Mouse (Mus musculus) lung, postnatal 0 days (tissue): ENCODE results near the gene Fam168b. TPM values are rescaled to one million over a fixed set of nuclear protein-coding genes. Genes with fewer than 3 reads are reported as not detected.
A peak's percentile ranks its signal among the peaks of the same experiment; 100 is the strongest.

Source experiments
- ATAC-seq: fragments of 200-750 bp; cut with Nextera tagmentation; 2 replicates; pipeline ENCODE4 v1.8.0; 2017; ENCODE audit warnings: moderate library complexity
- DNase-seq: peaks from one replicate; pipeline ENCODE4 v3.0.0-alpha.2; 2016; ENCODE audit warnings: low spot score
- H3K27ac ChIP-seq: fragments of 300-500 bp; sonication (generic); 2 replicates; pipeline ENCODE4 v1.5.1; 2014; ENCODE audit warnings: antibody characterized with exemption, mild to moderate bottlenecking, low read length, mixed read lengths
- H3K27me3 ChIP-seq: fragments of 300-500 bp; sonication (generic); replicated peaks from 2 replicates; pipeline ENCODE4 v1.6.1; 2014; ENCODE audit warnings: low read length, mixed read lengths; ENCODE audit not compliant: insufficient read depth
- H3K36me3 ChIP-seq: fragments of 300-500 bp; sonication (generic); 2 replicates; pipeline ENCODE4 v1.6.1; 2014; ENCODE audit warnings: low read length, mixed read lengths; ENCODE audit not compliant: insufficient read depth
- H3K4me1 ChIP-seq: fragments of 300-500 bp; sonication (generic); 2 replicates; pipeline ENCODE4 v1.6.1; 2014; ENCODE audit warnings: antibody characterized with exemption, low read depth, low read length, mixed read lengths; ENCODE audit not compliant: insufficient read depth
- H3K4me2 ChIP-seq: fragments of 300-500 bp; sonication (generic); replicated peaks from 2 replicates; pipeline ENCODE4 v1.6.1; 2014; ENCODE audit warnings: low read depth, mild to moderate bottlenecking, low read length, moderate library complexity, mixed read lengths
- H3K4me3 ChIP-seq: fragments of 300-500 bp; sonication (generic); 2 replicates; pipeline ENCODE4 v1.5.1; 2014; ENCODE audit warnings: low read depth, low read length
- H3K9ac ChIP-seq: fragments of 300-500 bp; sonication (generic); replicated peaks from 2 replicates; pipeline ENCODE4 v1.6.1; 2014; ENCODE audit warnings: low read depth, mild to moderate bottlenecking
- H3K9me3 ChIP-seq: fragments of 300-500 bp; sonication (generic); 2 replicates; pipeline ENCODE4 v1.6.1; 2016; ENCODE audit warnings: low read length, mixed read lengths
- CTCF ChIP-seq: IDR thresholded peaks from 2 replicates; pipeline ENCODE4 v1.5.1; 2016; ENCODE audit warnings: antibody characterized with exemption, mild to moderate bottlenecking
- EP300 ChIP-seq: IDR thresholded peaks from 2 replicates; pipeline ENCODE4 v1.6.1; 2016; ENCODE audit warnings: antibody characterized with exemption, mild to moderate bottlenecking, control low read depth
- WGBS: fragments of 180-500 bp; shearing (Covaris S2); extraction: QIAGEN DNeasy Blood & Tissue Kit; methylation state at CpG from one replicate; pipeline ENCODE4 v1.1.7; 2014; 5-methylcytosine and 5-hydroxymethylcytosine counted together
- polyA plus RNA-seq: library from polyadenylated mRNA; unstranded; fragments of >200 nt; fragmentation: Nextera tagmentation; extraction: Ambion mirVana; gene quantifications from 2 replicates; pipeline ENCODE4 v1.2.1, GENCODE M21; 2015

The Fam168b gene
- polyA plus RNA-seq, 1 experiment from 2014 or later = 29.3 TPM

GRCm38 (mm10) chr1:34812407-34813247, 30.2 kb downstream of the Fam168b start:
- Histone ChIP-seq H3K27me3 (no peaks in the 10 kb centered on the region), H3K4me1 (no peaks in the 10 kb centered on the region), H3K36me3 (peaks cover 21% of the 10 kb centered on the region), H3K4me2 (no peak overlapping the region), H3K9me3 (no peaks in the 10 kb centered on the region), H3K27ac (no peak overlapping the region), H3K4me3 (no peak overlapping the region), H3K9ac (no peak overlapping the region)
- TF ChIP-seq CTCF = peak; percentile 52
- no peak for TF ChIP-seq EP300
- 86% methylated on average over 13 of the region's 13 CpGs for WGBS
- ATAC-seq = no peak
- DNase-seq = no peak

DNA sequence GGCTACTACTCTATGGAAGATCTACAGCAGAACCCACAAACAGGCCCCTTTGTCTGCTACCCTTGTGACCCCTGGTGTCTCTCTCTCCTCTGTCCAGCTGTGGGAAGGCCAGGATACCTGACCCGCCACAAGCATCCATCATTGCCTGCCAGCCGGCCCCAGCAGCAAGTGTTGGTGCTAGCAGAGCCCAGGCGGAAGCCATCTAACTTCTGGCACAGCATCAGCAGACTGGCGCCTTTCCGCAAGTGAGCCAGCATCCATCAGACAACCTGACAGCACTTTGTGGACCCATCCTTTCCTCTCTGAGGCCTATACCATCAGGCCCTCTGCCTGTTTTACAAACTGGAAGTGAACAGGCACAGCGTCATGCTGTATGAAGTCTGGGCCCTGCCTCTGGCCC, 31.3 kb downstream of the Fam168b start:
- Histone ChIP-seq H3K9me3 (no peaks in the 10 kb centered on the region), H3K27me3 (no peaks in the 10 kb centered on the region), H3K9ac (no peak overlapping the region), H3K4me2 (no peak overlapping the region), H3K36me3 (peaks cover 11% of the 10 kb centered on the region), H3K4me3 (no peak overlapping the region), H3K27ac (no peak overlapping the region), H3K4me1 (no peaks in the 10 kb centered on the region)
- 59% methylated on average over 5 of the region's 6 CpGs for WGBS
- TF ChIP-seq EP300 (no peak), CTCF (no peak)
- ATAC-seq (no peak), DNase-seq (no peak)

DNA sequence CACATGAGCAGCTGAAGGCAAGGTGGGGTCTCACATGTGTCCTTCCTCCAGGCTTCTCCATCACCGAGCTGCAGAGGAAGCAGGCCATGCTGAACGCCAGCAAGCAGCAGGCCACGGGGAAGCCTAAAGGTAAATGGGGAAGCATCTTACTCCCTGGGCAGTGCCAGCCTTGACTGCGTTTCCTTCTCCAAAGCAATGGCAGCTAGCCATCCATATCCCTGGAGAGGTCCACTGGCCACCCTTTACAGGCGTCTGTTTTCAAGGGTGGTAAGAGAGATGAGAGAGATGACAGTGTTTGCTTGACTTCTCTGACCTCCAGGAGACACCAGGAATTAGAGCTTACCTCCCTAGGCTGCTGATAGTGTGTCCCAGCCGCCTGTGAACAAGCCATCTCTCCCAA, 31.8 kb downstream of the Fam168b start:
- Histone ChIP-seq H3K4me1 (no peaks in the 10 kb centered on the region), H3K9me3 (no peaks in the 10 kb centered on the region), H3K36me3 (peaks cover 10% of the 10 kb centered on the region), H3K9ac (no peak overlapping the region), H3K27ac (no peak overlapping the region), H3K27me3 (no peaks in the 10 kb centered on the region), H3K4me2 (no peak overlapping the region), H3K4me3 (no peak overlapping the region)
- WGBS = 75% methylated on average over 6 of the region's 6 CpGs
- TF ChIP-seq EP300 (no peak), CTCF (no peak)
- no peak for DNase-seq
- no peak for ATAC-seq

GRCm38 (mm10) chr1:34810293-34810692, 32.6 kb downstream of the Fam168b start:
- Histone ChIP-seq H3K4me1 (no peaks in the 10 kb centered on the region), H3K36me3 (peaks cover 10% of the 10 kb centered on the region), H3K27me3 (no peaks in the 10 kb centered on the region), H3K4me2 (no peak overlapping the region), H3K27ac (no peak overlapping the region), H3K4me3 (no peak overlapping the region), H3K9ac (no peak overlapping the region), H3K9me3 (no peaks in the 10 kb centered on the region)
- TF ChIP-seq EP300 (no peak), CTCF (no peak)
- 80% methylated on average over 11 of the region's 11 CpGs for WGBS
- no peak for DNase-seq
- ATAC-seq = no peak

- no peaks in the 10 kb centered on the region for H3K27me3 ChIP-seq
- DNase-seq (no peak), ATAC-seq (no peak)
- no peak overlapping the region for H3K27ac ChIP-seq
- no peaks in the 10 kb centered on the region for H3K4me1 ChIP-seq
- WGBS = 86% methylated on average over 8 of the region's 8 CpGs
- peaks cover 10% of the 10 kb centered on the region for H3K36me3 ChIP-seq
- H3K9me3 ChIP-seq = no peaks in the 10 kb centered on the region
- no peak overlapping the region for H3K4me2 ChIP-seq
- H3K4me3 ChIP-seq = no peak overlapping the region
- H3K9ac ChIP-seq = no peak overlapping the region
- TF ChIP-seq EP300 = no peak
- TF ChIP-seq CTCF = no peak
Measured at GRCm38 (mm10) chr1:34808445-34808844, 34.4 kb downstream of the Fam168b start.

DNA sequence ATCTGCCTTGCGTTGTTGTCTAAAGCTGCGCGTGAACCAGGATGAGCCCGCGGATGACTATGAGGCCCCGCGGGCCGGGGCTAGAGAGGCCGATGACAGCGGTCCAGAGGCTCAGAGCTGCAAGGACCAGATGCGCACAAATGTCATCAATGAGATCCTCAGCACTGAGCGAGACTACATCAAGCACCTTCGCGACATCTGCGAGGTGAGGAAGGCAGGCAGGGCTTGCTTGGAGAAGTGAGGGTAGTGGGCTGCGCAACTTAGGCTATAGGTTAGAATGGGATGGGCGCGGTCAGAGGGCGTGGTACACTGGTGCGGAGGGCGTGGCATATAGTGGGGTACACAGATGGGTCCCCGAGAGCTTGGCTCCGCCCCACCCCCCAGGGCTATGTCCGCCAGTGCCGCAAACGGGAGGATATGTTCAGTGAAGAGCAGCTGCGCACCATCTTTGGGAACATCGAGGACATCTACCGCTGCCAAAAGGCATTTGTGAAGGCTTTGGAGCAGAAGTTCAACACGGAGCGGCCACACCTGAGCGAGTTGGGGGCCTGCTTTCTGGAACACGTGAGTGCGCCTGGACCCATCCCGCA, 36.8 kb downstream of the Fam168b start:
- H3K27me3 ChIP-seq = no peaks in the 10 kb centered on the region
- H3K36me3 ChIP-seq = peaks cover 2% of the 10 kb centered on the region; the same call in 1 of the 2 replicates
- TF ChIP-seq EP300 (no peak), CTCF (no peak)
- WGBS = 33% methylated on average over 35 of the region's 35 CpGs
- H3K9me3 ChIP-seq = no peaks in the 10 kb centered on the region
- no peak overlapping the region for H3K4me3 ChIP-seq
- DNase-seq (no peak), ATAC-seq (no peak)
- no peak overlapping the region for H3K4me2 ChIP-seq
- H3K27ac ChIP-seq = no peak overlapping the region
- no peak overlapping the region for H3K9ac ChIP-seq
- H3K4me1 ChIP-seq = peaks cover 5% of the 10 kb centered on the region; the same call in 1 of the 2 replicates
